Mouse (Mus musculus): Measurements from ENCODE around the gene Ankrd13b. TPM values are rescaled to one million over a fixed set of nuclear protein-coding genes. Genes with fewer than 3 reads are reported as not detected.

Gene Ankrd13b
- polyA plus RNA-seq, 1 experiment from 2014 or later = 3.5 TPM

DNA sequence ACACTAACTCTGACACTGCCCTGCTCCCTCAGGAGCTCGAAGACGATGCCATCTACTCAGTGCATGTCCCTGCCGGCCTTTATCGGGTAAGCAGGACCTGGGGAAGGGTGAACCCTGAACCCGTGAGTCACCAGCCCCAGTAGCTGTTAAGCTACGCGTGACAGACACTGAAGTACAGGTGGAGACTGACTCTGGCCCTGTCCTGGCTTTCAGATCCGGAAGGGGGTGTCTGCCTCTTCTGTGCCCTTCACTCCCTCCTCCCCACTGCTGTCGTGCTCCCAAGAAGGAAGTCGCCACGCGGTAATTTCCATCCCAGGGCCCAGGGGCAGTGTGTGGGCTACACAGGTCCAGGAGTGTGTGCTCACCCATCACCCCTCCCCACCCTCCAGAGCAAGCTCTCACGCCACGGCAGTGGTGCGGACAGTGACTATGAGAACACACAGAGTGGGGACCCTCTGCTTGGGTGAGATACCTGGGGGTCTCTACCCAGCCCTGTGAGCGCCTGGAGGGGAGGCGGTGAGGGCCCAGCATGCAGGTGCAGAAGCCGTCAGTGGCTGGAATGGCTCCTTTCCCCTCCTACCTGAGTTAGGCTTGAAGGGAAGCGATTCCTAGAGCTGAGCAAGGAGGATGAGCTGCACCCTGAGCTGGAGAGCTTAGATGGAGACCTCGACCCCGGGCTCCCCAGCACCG is 16.0 kb upstream of the Ankrd13b start:
- DNase-seq (ENCODE audit: low spot score) = no peak
- no peak overlapping the region for H3K4me3 ChIP-seq
- WGBS = 86% methylated on average over 22 of the region's 22 CpGs
- peaks cover 25% of the 10 kb centered on the region for H3K4me1 ChIP-seq
- peaks cover 93% of the 10 kb centered on the region for H3K36me3 ChIP-seq
- no peak overlapping the region for H3K27ac ChIP-seq
- no peaks in the 10 kb centered on the region for H3K9me3 ChIP-seq
- no peaks in the 10 kb centered on the region for H3K27me3 ChIP-seq (ENCODE audit: insufficient read depth, poor library complexity, severe bottlenecking)

DNA sequence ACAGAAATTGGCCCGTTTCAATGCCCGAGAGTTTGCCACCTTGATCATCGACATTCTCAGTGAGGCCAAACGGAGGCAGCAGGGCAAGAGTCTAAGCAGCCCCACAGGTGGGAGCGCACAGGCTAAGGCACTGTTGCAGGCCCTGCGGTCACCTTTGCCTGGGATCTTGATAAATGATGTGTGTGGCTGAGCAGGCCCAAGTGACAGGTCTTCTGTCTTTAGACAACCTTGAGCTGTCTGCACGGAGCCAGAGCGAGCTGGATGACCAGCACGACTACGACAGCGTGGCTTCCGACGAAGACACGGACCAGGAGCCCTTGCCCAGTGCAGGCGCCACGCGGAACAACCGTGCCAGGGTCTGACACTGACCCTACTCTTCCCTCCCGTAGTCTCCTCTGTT is 14.9 kb upstream of the Ankrd13b start:
- H3K9me3 ChIP-seq = no peaks in the 10 kb centered on the region
- H3K36me3 ChIP-seq = peaks cover 95% of the 10 kb centered on the region
- 95% methylated on average over 19 of the region's 19 CpGs for WGBS
- H3K27me3 ChIP-seq (ENCODE audit: insufficient read depth, poor library complexity, severe bottlenecking) = no peaks in the 10 kb centered on the region
- no peak for DNase-seq (ENCODE audit: low spot score)
- no peak overlapping the region for H3K4me3 ChIP-seq
- no peak overlapping the region for H3K27ac ChIP-seq
- H3K4me1 ChIP-seq = peaks cover 30% of the 10 kb centered on the region

DNA sequence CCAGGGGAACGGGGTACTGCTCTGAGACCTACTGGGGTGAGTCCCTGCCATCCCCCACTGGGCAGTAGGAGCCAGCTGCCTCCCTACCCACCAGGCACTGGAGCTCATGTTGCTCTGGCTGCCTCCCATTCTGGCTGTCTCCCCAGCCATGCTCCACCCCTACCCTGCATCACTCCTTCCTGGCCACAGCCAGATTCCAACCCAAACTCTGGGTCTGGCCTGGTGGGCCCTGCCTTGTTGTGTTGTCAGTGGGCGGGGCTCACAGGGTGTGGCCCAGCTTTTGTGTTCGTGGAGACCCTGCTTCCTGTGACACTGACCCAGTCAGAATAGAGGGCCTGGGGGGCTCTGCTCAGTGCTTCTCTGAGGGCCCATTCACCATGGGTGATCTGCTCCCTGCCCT is 14.0 kb upstream of the Ankrd13b start:
- 65% methylated on average over 3 of the region's 3 CpGs for WGBS
- no peak for DNase-seq (ENCODE audit: low spot score)
- Histone ChIP-seq H3K27ac (no peak overlapping the region), H3K4me1 (peaks cover 33% of the 10 kb centered on the region), H3K36me3 (peaks cover 95% of the 10 kb centered on the region), H3K9me3 (no peaks in the 10 kb centered on the region), H3K27me3 (ENCODE audit: insufficient read depth, poor library complexity, severe bottlenecking) (no peaks in the 10 kb centered on the region), H3K4me3 (no peak overlapping the region)

DNA sequence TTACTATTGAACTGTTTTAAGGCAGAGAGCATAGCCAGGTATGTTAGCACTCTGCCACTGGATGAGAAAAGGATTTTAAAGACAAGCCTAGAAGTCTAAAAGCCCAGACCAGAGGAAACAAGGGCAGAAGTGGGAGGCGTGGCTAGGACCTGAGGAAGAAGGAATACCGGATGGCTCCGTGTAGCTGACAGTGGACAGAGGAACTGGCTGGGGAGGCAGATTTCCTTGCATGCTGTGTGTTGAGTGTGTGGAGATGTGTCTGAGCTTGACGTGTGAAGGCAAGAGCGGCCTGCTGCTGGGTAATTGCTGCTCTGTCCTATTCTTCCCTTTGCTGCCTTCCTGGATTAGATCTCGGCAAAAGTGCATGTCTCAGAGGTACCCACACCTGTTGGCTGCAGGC is 13.0 kb upstream of the Ankrd13b start:
- 85% methylated on average over 6 of the region's 6 CpGs for WGBS
- Histone ChIP-seq H3K36me3 (peaks cover 86% of the 10 kb centered on the region), H3K9me3 (no peaks in the 10 kb centered on the region), H3K4me3 (no peak overlapping the region), H3K4me1 (peaks cover 38% of the 10 kb centered on the region), H3K27ac (no peak overlapping the region), H3K27me3 (ENCODE audit: insufficient read depth, poor library complexity, severe bottlenecking) (no peaks in the 10 kb centered on the region)
- no peak for DNase-seq (ENCODE audit: low spot score)

GRCm38 (mm10) chr11:77501971-77502370 is 12.5 kb upstream of the Ankrd13b start:
- 94% methylated on average over 4 of the region's 4 CpGs for WGBS
- H3K36me3 ChIP-seq = peaks cover 81% of the 10 kb centered on the region
- H3K4me3 ChIP-seq = no peak overlapping the region

GRCm38 (mm10) chr11:77501392-77501791 is 11.9 kb upstream of the Ankrd13b start:
- DNase-seq (ENCODE audit: low spot score) = no peak
- no peaks in the 10 kb centered on the region for H3K27me3 ChIP-seq (ENCODE audit: insufficient read depth, poor library complexity, severe bottlenecking)
- H3K36me3 ChIP-seq = peaks cover 75% of the 10 kb centered on the region
- no peak overlapping the region for H3K4me3 ChIP-seq
- no peaks in the 10 kb centered on the region for H3K9me3 ChIP-seq
- 34% methylated on average over 5 of the region's 5 CpGs for WGBS
- H3K27ac ChIP-seq = no peak overlapping the region
- H3K4me1 ChIP-seq = peaks cover 47% of the 10 kb centered on the region

More at GRCm38 (mm10) chr11:77501971-77502370, 12.5 kb upstream of the Ankrd13b start:
- no peaks in the 10 kb centered on the region for H3K27me3 ChIP-seq (ENCODE audit: insufficient read depth, poor library complexity, severe bottlenecking)
- H3K9me3 ChIP-seq = no peaks in the 10 kb centered on the region
- no peak for DNase-seq (ENCODE audit: low spot score)
- H3K27ac ChIP-seq = no peak overlapping the region
- H3K4me1 ChIP-seq = peaks cover 43% of the 10 kb centered on the region

DNA sequence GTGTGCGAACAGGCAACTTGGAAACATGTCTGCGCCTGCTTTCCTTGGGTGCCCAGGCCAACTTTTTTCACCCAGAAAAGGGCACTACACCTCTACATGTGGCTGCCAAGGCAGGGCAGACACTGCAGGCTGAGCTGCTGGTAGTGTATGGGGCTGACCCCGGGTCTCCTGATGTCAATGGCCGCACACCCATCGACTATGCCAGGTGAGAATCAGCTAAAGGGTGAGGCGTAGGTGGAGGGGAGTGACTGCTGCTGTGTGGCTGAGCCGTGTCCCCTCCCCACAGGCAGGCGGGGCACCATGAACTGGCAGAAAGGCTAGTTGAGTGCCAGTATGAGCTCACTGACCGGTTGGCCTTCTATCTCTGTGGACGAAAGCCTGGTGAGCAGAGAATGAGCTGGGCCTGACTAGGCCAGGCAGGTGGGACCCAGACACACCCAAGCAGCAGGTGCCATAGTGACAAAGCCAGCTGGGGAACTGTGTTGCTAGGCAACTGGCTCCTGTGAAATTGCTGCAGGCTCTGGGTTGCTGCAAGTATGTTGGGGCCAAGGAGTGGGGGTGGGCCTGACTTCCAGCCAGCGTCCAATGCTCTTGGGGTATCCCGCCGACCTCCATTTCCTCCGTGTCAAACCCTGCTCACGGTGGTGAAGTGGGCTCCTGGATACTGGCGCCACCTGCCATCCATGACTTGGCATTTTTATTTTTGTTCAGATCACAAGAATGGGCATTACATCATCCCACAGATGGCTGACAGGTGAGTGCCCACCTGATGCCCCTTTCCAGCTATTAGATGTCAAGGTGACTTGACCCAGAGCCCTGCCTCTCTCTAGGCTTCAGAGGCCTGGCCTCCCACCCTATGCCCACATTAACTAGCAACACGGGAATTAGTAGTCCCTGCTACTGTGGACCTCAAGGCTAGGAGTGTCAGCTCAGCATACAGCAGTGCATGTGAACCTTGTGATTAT is 11.2 kb upstream of the Ankrd13b start:
- DNase-seq (ENCODE audit: low spot score) = no peak
- Histone ChIP-seq H3K27me3 (ENCODE audit: insufficient read depth, poor library complexity, severe bottlenecking) (no peaks in the 10 kb centered on the region), H3K27ac (no peak overlapping the region), H3K9me3 (no peaks in the 10 kb centered on the region), H3K4me3 (no peak overlapping the region), H3K36me3 (peaks cover 67% of the 10 kb centered on the region), H3K4me1 (peaks cover 54% of the 10 kb centered on the region)
- 88% methylated on average over 17 of the region's 17 CpGs for WGBS

- DNase-seq (ENCODE audit: low spot score) = no peak
- peaks cover 67% of the 10 kb centered on the region for H3K4me1 ChIP-seq
- H3K27ac ChIP-seq = no peak overlapping the region
- no peak overlapping the region for H3K4me3 ChIP-seq
- no peaks in the 10 kb centered on the region for H3K27me3 ChIP-seq (ENCODE audit: insufficient read depth, poor library complexity, severe bottlenecking)
- no peaks in the 10 kb centered on the region for H3K9me3 ChIP-seq
- H3K36me3 ChIP-seq = peaks cover 55% of the 10 kb centered on the region
- 90% methylated on average over 7 of the region's 7 CpGs for WGBS
Observed at GRCm38 (mm10) chr11:77499354-77499753, 9.9 kb upstream of the Ankrd13b start.

GRCm38 (mm10) chr11:77498261-77499139 is 9.0 kb upstream of the Ankrd13b start:
- DNase-seq (ENCODE audit: low spot score) = no peak
- Histone ChIP-seq H3K4me1 (peaks cover 73% of the 10 kb centered on the region), H3K27me3 (ENCODE audit: insufficient read depth, poor library complexity, severe bottlenecking) (no peaks in the 10 kb centered on the region), H3K36me3 (peaks cover 46% of the 10 kb centered on the region), H3K4me3 (peak overlapping the region; percentile 37), H3K27ac (peak overlapping the region; percentile 88), H3K9me3 (no peaks in the 10 kb centered on the region)
- WGBS = 73% methylated on average over 12 of the region's 12 CpGs

DNA sequence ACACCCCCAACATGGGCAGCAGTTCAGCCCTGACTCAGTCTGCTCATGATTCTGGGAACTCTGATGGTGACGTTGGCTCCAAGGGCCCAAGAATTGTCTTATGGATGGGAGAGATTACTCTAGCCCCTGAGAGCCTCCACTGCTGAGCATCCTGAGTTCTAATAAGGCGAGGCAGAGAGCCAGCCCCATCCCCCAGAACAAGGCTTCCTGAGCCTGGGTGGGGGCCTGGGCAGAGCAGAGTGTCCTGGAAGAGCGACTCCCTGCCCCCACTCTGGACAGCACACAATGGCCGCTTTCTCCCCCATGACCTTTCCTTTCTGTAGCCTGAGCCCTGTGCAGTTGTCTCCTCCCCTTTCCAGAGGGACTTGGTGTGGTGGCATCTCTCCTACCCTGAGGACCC is 8.4 kb upstream of the Ankrd13b start:
- Histone ChIP-seq H3K4me3 (peak overlapping the region; percentile 37), H3K36me3 (peaks cover 40% of the 10 kb centered on the region), H3K4me1 (peaks cover 70% of the 10 kb centered on the region), H3K27ac (peak overlapping the region; percentile 88), H3K9me3 (no peaks in the 10 kb centered on the region), H3K27me3 (ENCODE audit: insufficient read depth, poor library complexity, severe bottlenecking) (no peaks in the 10 kb centered on the region)
- 32% methylated on average over 4 of the region's 4 CpGs for WGBS
- no peak for DNase-seq (ENCODE audit: low spot score)

GRCm38 (mm10) chr11:77497341-77497756 is 7.9 kb upstream of the Ankrd13b start:
- Histone ChIP-seq H3K27me3 (ENCODE audit: insufficient read depth, poor library complexity, severe bottlenecking) (no peaks in the 10 kb centered on the region), H3K4me3 (peak overlapping the region; percentile 37), H3K4me1 (peaks cover 72% of the 10 kb centered on the region), H3K36me3 (peaks cover 35% of the 10 kb centered on the region), H3K27ac (peak overlapping the region; percentile 88), H3K9me3 (no peaks in the 10 kb centered on the region)
- WGBS = 20% methylated on average over 6 of the region's 6 CpGs
- DNase-seq (ENCODE audit: low spot score) = peak; percentile 89

GRCm38 (mm10) chr11:77495507-77495906 is 6.0 kb upstream of the Ankrd13b start:
- H3K9me3 ChIP-seq = no peaks in the 10 kb centered on the region
- H3K27ac ChIP-seq = peak overlapping the region; percentile 97; the same call in 1 of the 2 replicates
- no peak for DNase-seq (ENCODE audit: low spot score)
- no peaks in the 10 kb centered on the region for H3K27me3 ChIP-seq (ENCODE audit: insufficient read depth, poor library complexity, severe bottlenecking)
- peaks cover 81% of the 10 kb centered on the region for H3K4me1 ChIP-seq
- no peak overlapping the region for H3K4me3 ChIP-seq
- peaks cover 17% of the 10 kb centered on the region for H3K36me3 ChIP-seq

Measured in heart, embryonic 10.5 days (tissue).